Mouse (Mus musculus): ENCODE data around the gene Traip. TPM values are rescaled to one million over a fixed set of nuclear protein-coding genes. Genes with fewer than 3 reads are reported as not detected.

Gene Traip
- polyA plus RNA-seq, 1 experiment = 0.28 TPM

GRCm38 (mm10) chr9:107985131-107986119 lies 35.5 kb downstream of the Traip start, which contains the start of gene Inka1:
Inka1 (minus strand) TSS chr9:107985879.
- peak; percentile 73 for TF ChIP-seq POLR2A (IDR thresholded peaks at IDR 0.05; ENCODE audit: low read depth, low read length)
- no peak for TF ChIP-seq CTCF (conservative IDR thresholded peaks at IDR 0.05; ENCODE audit: insufficient read depth, insufficient read length, low read depth, low read length)
- peak; percentile 94 for DNase-seq
- Histone ChIP-seq H3K27ac (ENCODE audit: insufficient read depth, low read depth, low read length) (peak within 1 kb of the TSS; percentile 98), H3K36me3 (ENCODE audit: control insufficient read depth, insufficient read depth, low read length) (no peaks in the 10 kb centered on the region), H3K4me3 (ENCODE audit: insufficient read depth, low read depth, low read length) (peak within 1 kb of the TSS; percentile 52), H3K27me3 (replicated peaks; ENCODE audit: control insufficient read depth, insufficient read depth, low read length) (no peaks in the 10 kb centered on the region), H3K4me1 (ENCODE audit: control insufficient read depth, insufficient read depth, low read length) (no peaks in the 10 kb centered on the region; the same call in 1 of the 2 replicates)
- 1% methylated on average over 58 of the region's 58 CpGs for WGBS

DNA sequence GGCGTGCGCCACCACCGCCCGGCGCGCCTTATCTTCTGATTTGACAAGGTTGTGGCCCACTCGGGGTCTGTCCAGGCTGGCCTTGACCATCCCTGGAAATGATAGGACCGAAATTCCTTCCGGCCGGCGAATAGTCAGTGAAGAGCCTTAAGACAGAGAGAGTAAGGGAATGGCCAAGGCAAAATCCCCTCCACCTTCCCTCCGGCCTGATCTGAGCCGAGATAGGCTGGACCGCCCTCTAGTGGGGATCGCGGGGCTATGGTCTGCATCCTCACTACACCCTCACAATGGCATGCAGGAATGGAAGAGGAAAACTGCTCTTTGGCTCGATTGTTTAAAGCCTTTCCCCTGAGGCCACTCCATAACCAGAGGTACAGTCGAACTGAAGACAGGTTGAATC lies 36.4 kb downstream of the Traip start:
- Histone ChIP-seq H3K27ac (ENCODE audit: insufficient read depth, low read depth, low read length) (no peak overlapping the region), H3K36me3 (ENCODE audit: control insufficient read depth, insufficient read depth, low read length) (no peaks in the 10 kb centered on the region), H3K4me1 (ENCODE audit: control insufficient read depth, insufficient read depth, low read length) (no peaks in the 10 kb centered on the region; the same call in 1 of the 2 replicates), H3K4me3 (ENCODE audit: insufficient read depth, low read depth, low read length) (no peak overlapping the region; the same call in 1 of the 2 replicates), H3K27me3 (replicated peaks; ENCODE audit: control insufficient read depth, insufficient read depth, low read length) (no peaks in the 10 kb centered on the region)
- DNase-seq = peak; percentile 87
- WGBS = 4% methylated on average over 18 of the region's 18 CpGs
- TF ChIP-seq POLR2A (IDR thresholded peaks at IDR 0.05; ENCODE audit: low read depth, low read length) = no peak
- TF ChIP-seq CTCF (conservative IDR thresholded peaks at IDR 0.05; ENCODE audit: insufficient read depth, insufficient read length, low read depth, low read length) = peak; percentile 95

GRCm38 (mm10) chr9:107987950-107988349 lies 38.0 kb downstream of the Traip start:
- Histone ChIP-seq H3K27ac (ENCODE audit: insufficient read depth, low read depth, low read length) (no peak overlapping the region), H3K36me3 (ENCODE audit: control insufficient read depth, insufficient read depth, low read length) (no peaks in the 10 kb centered on the region), H3K4me3 (ENCODE audit: insufficient read depth, low read depth, low read length) (no peak overlapping the region), H3K27me3 (replicated peaks; ENCODE audit: control insufficient read depth, insufficient read depth, low read length) (no peaks in the 10 kb centered on the region), H3K4me1 (ENCODE audit: control insufficient read depth, insufficient read depth, low read length) (no peaks in the 10 kb centered on the region; the same call in 1 of the 2 replicates)
- no peak for DNase-seq
- WGBS = 68% methylated on average over 3 of the region's 3 CpGs
- no peak for TF ChIP-seq POLR2A (IDR thresholded peaks at IDR 0.05; ENCODE audit: low read depth, low read length)
- no peak for TF ChIP-seq CTCF (conservative IDR thresholded peaks at IDR 0.05; ENCODE audit: insufficient read depth, insufficient read length, low read depth, low read length)

GRCm38 (mm10) chr9:107992197-107992596 lies 42.3 kb downstream of the Traip start, which contains the start of gene Cdhr4:
Cdhr4 (plus strand) TSS chr9:107992497.
- Histone ChIP-seq H3K36me3 (ENCODE audit: control insufficient read depth, insufficient read depth, low read length) (no peaks in the 10 kb centered on the region), H3K27ac (ENCODE audit: insufficient read depth, low read depth, low read length) (no peak within 1 kb of the TSS), H3K4me3 (ENCODE audit: insufficient read depth, low read depth, low read length) (no peak within 1 kb of the TSS), H3K27me3 (replicated peaks; ENCODE audit: control insufficient read depth, insufficient read depth, low read length) (no peaks in the 10 kb centered on the region), H3K4me1 (ENCODE audit: control insufficient read depth, insufficient read depth, low read length) (no peaks in the 10 kb centered on the region)
- no peak for DNase-seq
- TF ChIP-seq CTCF (conservative IDR thresholded peaks at IDR 0.05; ENCODE audit: insufficient read depth, insufficient read length, low read depth, low read length) (no peak), POLR2A (IDR thresholded peaks at IDR 0.05; ENCODE audit: low read depth, low read length) (no peak)
- WGBS = 72% methylated on average over 2 of the region's 2 CpGs

- H3K4me1 ChIP-seq (ENCODE audit: control insufficient read depth, insufficient read depth, low read length) = no peaks in the 10 kb centered on the region
- H3K27me3 ChIP-seq (replicated peaks; ENCODE audit: control insufficient read depth, insufficient read depth, low read length) = no peaks in the 10 kb centered on the region
- no peaks in the 10 kb centered on the region for H3K36me3 ChIP-seq (ENCODE audit: control insufficient read depth, insufficient read depth, low read length)
- TF ChIP-seq CTCF (conservative IDR thresholded peaks at IDR 0.05; ENCODE audit: insufficient read depth, insufficient read length, low read depth, low read length) (no peak), POLR2A (IDR thresholded peaks at IDR 0.05; ENCODE audit: low read depth, low read length) (no peak)
- no peak for DNase-seq
- no peak overlapping the region for H3K4me3 ChIP-seq (ENCODE audit: insufficient read depth, low read depth, low read length)
- WGBS = 94% methylated on average over 11 of the region's 11 CpGs
- no peak overlapping the region for H3K27ac ChIP-seq (ENCODE audit: insufficient read depth, low read depth, low read length)
These were observed 43.1 kb downstream of the Traip start for GRCm38 (mm10) chr9:107993013-107993412.

GRCm38 (mm10) chr9:107994464-107994863 lies 44.5 kb downstream of the Traip start:
- WGBS = 53% methylated on average over 2 of the region's 2 CpGs
- Histone ChIP-seq H3K4me1 (ENCODE audit: control insufficient read depth, insufficient read depth, low read length) (no peaks in the 10 kb centered on the region), H3K27ac (ENCODE audit: insufficient read depth, low read depth, low read length) (no peak overlapping the region), H3K36me3 (ENCODE audit: control insufficient read depth, insufficient read depth, low read length) (no peaks in the 10 kb centered on the region), H3K27me3 (replicated peaks; ENCODE audit: control insufficient read depth, insufficient read depth, low read length) (no peaks in the 10 kb centered on the region), H3K4me3 (ENCODE audit: insufficient read depth, low read depth, low read length) (no peak overlapping the region)
- TF ChIP-seq CTCF (conservative IDR thresholded peaks at IDR 0.05; ENCODE audit: insufficient read depth, insufficient read length, low read depth, low read length) = no peak
- no peak for TF ChIP-seq POLR2A (IDR thresholded peaks at IDR 0.05; ENCODE audit: low read depth, low read length)
- DNase-seq = no peak

GRCm38 (mm10) chr9:107995513-107995912 lies 45.6 kb downstream of the Traip start:
- Histone ChIP-seq H3K4me3 (ENCODE audit: insufficient read depth, low read depth, low read length) (no peak overlapping the region), H3K27ac (ENCODE audit: insufficient read depth, low read depth, low read length) (no peak overlapping the region), H3K36me3 (ENCODE audit: control insufficient read depth, insufficient read depth, low read length) (no peaks in the 10 kb centered on the region), H3K27me3 (replicated peaks; ENCODE audit: control insufficient read depth, insufficient read depth, low read length) (no peaks in the 10 kb centered on the region), H3K4me1 (ENCODE audit: control insufficient read depth, insufficient read depth, low read length) (no peaks in the 10 kb centered on the region)
- no peak for DNase-seq
- no peak for TF ChIP-seq POLR2A (IDR thresholded peaks at IDR 0.05; ENCODE audit: low read depth, low read length)
- TF ChIP-seq CTCF (conservative IDR thresholded peaks at IDR 0.05; ENCODE audit: insufficient read depth, insufficient read length, low read depth, low read length) = no peak
- WGBS = 92% methylated on average over 21 of the region's 21 CpGs

Measured in kidney, adult 2 months (tissue).